Mouse (Mus musculus): Measurements from ENCODE around the gene Aoc1. TPM values are rescaled to one million over a fixed set of nuclear protein-coding genes. Genes with fewer than 3 reads are reported as not detected.

Aoc1 gene
- total and polyA plus RNA-seq, 3 experiments: 0.19 to 0.21 TPM; not detected in 1

GRCm38 (mm10) chr6:48840973-48841625 lies 31.6 kb upstream of the Aoc1 start, which contains the start of gene Tmem176b:
TSS of gene Tmem176b (minus strand) at chr6:48841496.
- no peaks in the 10 kb centered on the region for H3K79me2 ChIP-seq (replicated peaks; ENCODE audit: control insufficient read depth, extremely low read depth, insufficient read depth, poor library complexity, severe bottlenecking)
- no peak within 1 kb of the TSS for H3K27ac ChIP-seq (ENCODE audit: insufficient read depth, low read depth)
- TF ChIP-seq TCF12 (IDR thresholded peaks at IDR 0.05; ENCODE audit: low read depth, low read length): peak; percentile 18; the same call in 1 of the 2 replicates
- no peak for TF ChIP-seq ETS1 (conservative IDR thresholded peaks at IDR 0.05; ENCODE audit: low read depth, low read length)
- TF ChIP-seq BHLHE40 (IDR thresholded peaks at IDR 0.05; ENCODE audit: low read depth, low read length): 0 out of 2 replicates have a peak, but pooled peaks have one; percentile 6
- TF ChIP-seq ELF1 (IDR thresholded peaks at IDR 0.05; ENCODE audit: low read depth, low read length): peak; percentile 41
- TF ChIP-seq MEF2A (IDR thresholded peaks at IDR 0.05; ENCODE audit: borderline replicate concordance, low read depth, low read length): no peak
- TF ChIP-seq CHD2 (IDR thresholded peaks at IDR 0.05; ENCODE audit: low read length): no peak
- TF ChIP-seq MAZ (IDR thresholded peaks at IDR 0.05; ENCODE audit: low read depth, low read length): no peak
- no peak for TF ChIP-seq CHD1 (IDR thresholded peaks at IDR 0.05; ENCODE audit: low read depth, low read length)
- DNase-seq (ENCODE audit: extremely low read depth): peak; percentile 54
- no peak within 1 kb of the TSS for H3K9ac ChIP-seq (ENCODE audit: insufficient read depth, low read depth)
- in situ Hi-C loops (cut with MboI; ENCODE audit: low pct_ligation_motif_present, low pct_unique_long_range_greater_than_20kb, low sequenced_read_pairs) (no loop called here), dilution Hi-C loops (cut with MboI; ENCODE audit: extremely low pct_ligation_motif_present, extremely low pct_unique_long_range_greater_than_20kb, low sequenced_read_pairs) (no loop called here)
- H3K4me3 ChIP-seq (replicated peaks in 1 of 3; ENCODE audit: low read depth in 2 of 3, low read length in 2 of 3, poor library complexity in 1 of 3): peak within 1 kb of the TSS; percentile 50 to 73 (median 59)
- H3K4me1 ChIP-seq (ENCODE audit: control insufficient read depth in 1 of 2, insufficient read depth in 2 of 2): peaks cover 10 to 92% of the 10 kb centered on the region in 2 experiments
- no peaks in the 10 kb centered on the region for H3K27me3 ChIP-seq (replicated peaks)
- H3K36me3 ChIP-seq (replicated peaks in 1 of 2; ENCODE audit: control insufficient read depth in 1 of 2, insufficient read depth in 1 of 2, low read length in 1 of 2): peaks cover 0 to 63% of the 10 kb centered on the region in 2 experiments
- peak within 1 kb of the TSS; percentile 48; the same call in 1 of the 2 replicates for H3K4me2 ChIP-seq (ENCODE audit: insufficient read depth, low read depth, poor library complexity, severe bottlenecking)
- no peaks in the 10 kb centered on the region for H3K9me3 ChIP-seq (replicated peaks; ENCODE audit: low read length)

GRCm38 (mm10) chr6:48842111-48842842 lies 30.4 kb upstream of the Aoc1 start:
- Histone ChIP-seq H3K36me3 (replicated peaks in 1 of 2; ENCODE audit: control insufficient read depth in 1 of 2, insufficient read depth in 1 of 2, low read length in 1 of 2) (peaks cover 0 to 51% of the 10 kb centered on the region in 2 experiments), H3K4me1 (ENCODE audit: control insufficient read depth in 1 of 2, insufficient read depth in 2 of 2) (peaks cover 14 to 93% of the 10 kb centered on the region in 2 experiments), H3K4me2 (ENCODE audit: insufficient read depth, low read depth, poor library complexity, severe bottlenecking) (0 out of 2 replicates have a peak overlapping the region, but pooled peaks have one; percentile 5), H3K9me3 (replicated peaks; ENCODE audit: low read length) (no peaks in the 10 kb centered on the region), H3K9ac (ENCODE audit: insufficient read depth, low read depth) (no peak overlapping the region), H3K27ac (ENCODE audit: insufficient read depth, low read depth) (no peak overlapping the region), H3K4me3 (replicated peaks in 1 of 3; ENCODE audit: low read depth in 2 of 3, low read length in 2 of 3, poor library complexity in 1 of 3) (peak overlapping the region in 2 of 3 experiments; percentile 59 to 73), H3K27me3 (replicated peaks) (no peaks in the 10 kb centered on the region), H3K79me2 (replicated peaks; ENCODE audit: control insufficient read depth, extremely low read depth, insufficient read depth, poor library complexity, severe bottlenecking) (no peaks in the 10 kb centered on the region)
- dilution Hi-C loops (cut with MboI; ENCODE audit: extremely low pct_ligation_motif_present, extremely low pct_unique_long_range_greater_than_20kb, low sequenced_read_pairs) (no loop called here), in situ Hi-C loops (cut with MboI; ENCODE audit: low pct_ligation_motif_present, low pct_unique_long_range_greater_than_20kb, low sequenced_read_pairs) (no loop called here)
- TF ChIP-seq IRF4 (IDR thresholded peaks at IDR 0.05; ENCODE audit: low read depth, low read length): 0 out of 2 replicates have a peak, but pooled peaks have one; percentile 21
- peak in 1 of 2 experiments; percentile 68; a peak in 2 of 4 replicates for TF ChIP-seq CTCF (conservative IDR thresholded peaks at IDR 0.05 in 1 of 2, IDR thresholded peaks at IDR 0.05 in 1 of 2; ENCODE audit: low read depth in 2 of 2, low read length in 2 of 2)
- TF ChIP-seq SMC3 (IDR thresholded peaks at IDR 0.05; ENCODE audit: low read depth, low read length): peak; percentile 69
- peak; percentile 57 for TF ChIP-seq RAD21 (IDR thresholded peaks at IDR 0.05; ENCODE audit: low read depth, low read length)
- TF ChIP-seq BHLHE40 (IDR thresholded peaks at IDR 0.05; ENCODE audit: low read depth, low read length): no peak
- no peak for TF ChIP-seq PAX5 (IDR thresholded peaks at IDR 0.05; ENCODE audit: low read length)
- 0 out of 2 replicates have a peak, but pooled peaks have one; percentile 24 for TF ChIP-seq MAZ (IDR thresholded peaks at IDR 0.05; ENCODE audit: low read depth, low read length)
- TF ChIP-seq HCFC1 (IDR thresholded peaks at IDR 0.05; ENCODE audit: low read depth, low read length): no peak
- TF ChIP-seq NELFE (IDR thresholded peaks at IDR 0.05; ENCODE audit: low read depth, low read length): 0 out of 2 replicates have a peak, but pooled peaks have one; percentile 17
- no peak for TF ChIP-seq CHD2 (IDR thresholded peaks at IDR 0.05; ENCODE audit: low read length)
- no peak for TF ChIP-seq ZMIZ1 (IDR thresholded peaks at IDR 0.05; ENCODE audit: low read depth, low read length)
- TF ChIP-seq USF2 (conservative IDR thresholded peaks at IDR 0.05; ENCODE audit: low read depth, low read length): no peak
- TF ChIP-seq E2F4 (IDR thresholded peaks at IDR 0.05; ENCODE audit: insufficient replicate concordance, low read depth, low read length): no peak
- no peak for TF ChIP-seq TCF12 (IDR thresholded peaks at IDR 0.05; ENCODE audit: low read depth, low read length)
- TF ChIP-seq EP300 (IDR thresholded peaks at IDR 0.05; ENCODE audit: low read length): no peak
- DNase-seq (ENCODE audit: extremely low read depth): peak; percentile 74

Data from CH12.LX (cell line).